Mouse (Mus musculus) neural tube, embryonic 14.5 days (tissue): Measurements from ENCODE around the gene 2700049A03Rik. TPM values are rescaled to one million over a fixed set of nuclear protein-coding genes. Genes with fewer than 3 reads are reported as not detected.

Source experiments
- ATAC-seq: fragments of 200-750 bp; cut with Nextera tagmentation; 2 replicates; pipeline ENCODE4 v1.8.0; 2017; ENCODE audit warnings: low read depth, mild to moderate bottlenecking, moderate TSS enrichment, moderate library complexity
- H3K27ac ChIP-seq: fragments of 300-500 bp; sonication (generic); 2 replicates; pipeline ENCODE4 v1.5.1; 2014; ENCODE audit warnings: low read depth, mild to moderate bottlenecking, control low read depth, low read length, moderate library complexity, mixed read lengths
- H3K27me3 ChIP-seq: fragments of 300-500 bp; sonication (generic); 2 replicates; pipeline ENCODE4 v1.6.1; 2014; ENCODE audit warnings: low read length; ENCODE audit not compliant: control insufficient read depth, insufficient read depth
- H3K36me3 ChIP-seq: fragments of 300-500 bp; sonication (generic); 2 replicates; pipeline ENCODE4 v1.6.1; 2014; ENCODE audit warnings: low read length, mixed read lengths; ENCODE audit not compliant: control insufficient read depth, insufficient read depth
- H3K4me1 ChIP-seq: fragments of 300-500 bp; sonication (generic); 2 replicates; pipeline ENCODE4 v1.6.1; 2014; ENCODE audit warnings: low read length; ENCODE audit not compliant: control insufficient read depth, insufficient read depth
- H3K4me2 ChIP-seq: fragments of 300-500 bp; sonication (generic); 2 replicates; pipeline ENCODE4 v1.6.1; 2014; ENCODE audit warnings: mild to moderate bottlenecking, low read depth, low read length, control low read depth
- H3K4me3 ChIP-seq: fragments of 300-500 bp; sonication (generic); 2 replicates; pipeline ENCODE4 v1.5.1; 2014; ENCODE audit warnings: low read depth, low read length, control low read depth, mixed read lengths
- H3K9ac ChIP-seq: fragments of 300-500 bp; sonication (generic); replicated peaks from 2 replicates; pipeline ENCODE4 v1.6.1; 2014; ENCODE audit warnings: low read depth, mild to moderate bottlenecking, control low read depth, low read length, mixed read lengths
- H3K9me3 ChIP-seq: fragments of 300-500 bp; sonication (generic); 2 replicates; pipeline ENCODE4 v1.6.1; 2016; ENCODE audit warnings: low read length; ENCODE audit not compliant: control insufficient read depth
- WGBS: fragments of 180-500 bp; shearing (Covaris S2); extraction: QIAGEN DNeasy Blood & Tissue Kit; methylation state at CpG from one replicate; pipeline ENCODE4 v1.1.7; 2014; 5-methylcytosine and 5-hydroxymethylcytosine counted together
- polyA plus RNA-seq: library from polyadenylated mRNA; unstranded; fragments of >200 nt; fragmentation: Nextera tagmentation; extraction: Ambion mirVana; gene quantifications from 2 replicates; pipeline ENCODE4 v1.2.1, GENCODE M21; 2014

The 2700049A03Rik gene
- polyA plus RNA-seq, 1 experiment from 2014 or later: 13.8 TPM

GRCm38 (mm10) chr12:71201753-71202152, 65.1 kb downstream of the 2700049A03Rik start:
- 79% methylated on average over 5 of the region's 5 CpGs for WGBS
- no peak for ATAC-seq
- H3K9me3 ChIP-seq: no peaks in the 10 kb centered on the region

GRCm38 (mm10) chr12:71204303-71204702, 67.7 kb downstream of the 2700049A03Rik start:
- no peak overlapping the region for H3K4me2 ChIP-seq
- H3K4me1 ChIP-seq: no peaks in the 10 kb centered on the region
- no peaks in the 10 kb centered on the region for H3K27me3 ChIP-seq
- H3K4me3 ChIP-seq: no peak overlapping the region
- H3K9ac ChIP-seq: no peak overlapping the region
- ATAC-seq: no peak
- H3K27ac ChIP-seq: no peak overlapping the region
- no peaks in the 10 kb centered on the region for H3K36me3 ChIP-seq
- H3K9me3 ChIP-seq: no peaks in the 10 kb centered on the region
- WGBS: 51% methylated on average over 3 of the region's 3 CpGs

More at GRCm38 (mm10) chr12:71201753-71202152, 65.1 kb downstream of the 2700049A03Rik start:
- no peaks in the 10 kb centered on the region for H3K27me3 ChIP-seq
- no peak overlapping the region for H3K27ac ChIP-seq
- no peak overlapping the region for H3K4me2 ChIP-seq
- H3K9ac ChIP-seq: no peak overlapping the region
- H3K4me3 ChIP-seq: no peak overlapping the region
- no peaks in the 10 kb centered on the region for H3K36me3 ChIP-seq
- H3K4me1 ChIP-seq: no peaks in the 10 kb centered on the region

GRCm38 (mm10) chr12:71217191-71217590, 80.5 kb downstream of the 2700049A03Rik start:
- no peak for ATAC-seq

GRCm38 (mm10) chr12:71217866-71218522, 81.3 kb downstream of the 2700049A03Rik start:
- WGBS: 61% methylated on average over 6 of the region's 6 CpGs
- Histone ChIP-seq H3K4me1 (no peaks in the 10 kb centered on the region), H3K27ac (no peak overlapping the region), H3K4me2 (no peak overlapping the region), H3K27me3 (no peaks in the 10 kb centered on the region), H3K36me3 (no peaks in the 10 kb centered on the region; the same call in 1 of the 2 replicates), H3K4me3 (no peak overlapping the region), H3K9ac (no peak overlapping the region), H3K9me3 (no peaks in the 10 kb centered on the region)
- ATAC-seq: peak; percentile 51; the same call in 1 of the 2 replicates

More at GRCm38 (mm10) chr12:71217191-71217590, 80.5 kb downstream of the 2700049A03Rik start:
- no peaks in the 10 kb centered on the region for H3K27me3 ChIP-seq
- H3K4me1 ChIP-seq: no peaks in the 10 kb centered on the region
- no peak overlapping the region for H3K9ac ChIP-seq
- WGBS: 76% methylated on average over 9 of the region's 9 CpGs
- H3K4me3 ChIP-seq: no peak overlapping the region
- no peak overlapping the region for H3K27ac ChIP-seq
- H3K9me3 ChIP-seq: no peaks in the 10 kb centered on the region
- no peaks in the 10 kb centered on the region; the same call in 1 of the 2 replicates for H3K36me3 ChIP-seq
- H3K4me2 ChIP-seq: no peak overlapping the region

- H3K9ac ChIP-seq: no peak overlapping the region
- H3K4me2 ChIP-seq: no peak overlapping the region
- no peaks in the 10 kb centered on the region for H3K4me1 ChIP-seq
- ATAC-seq: no peak
- H3K4me3 ChIP-seq: no peak overlapping the region
- no peaks in the 10 kb centered on the region for H3K27me3 ChIP-seq
- WGBS: 86% methylated on average over 6 of the region's 6 CpGs
- no peaks in the 10 kb centered on the region for H3K9me3 ChIP-seq
- H3K27ac ChIP-seq: no peak overlapping the region
- H3K36me3 ChIP-seq: no peaks in the 10 kb centered on the region
Measured at GRCm38 (mm10) chr12:71222761-71223160, 86.1 kb downstream of the 2700049A03Rik start.

- Histone ChIP-seq H3K9ac (no peak overlapping the region), H3K4me3 (no peak overlapping the region), H3K36me3 (no peaks in the 10 kb centered on the region), H3K27me3 (no peaks in the 10 kb centered on the region), H3K4me2 (no peak overlapping the region), H3K9me3 (no peaks in the 10 kb centered on the region), H3K27ac (no peak overlapping the region), H3K4me1 (no peaks in the 10 kb centered on the region)
- WGBS: 72% methylated on average over 4 of the region's 4 CpGs
- ATAC-seq: no peak
Measured at GRCm38 (mm10) chr12:71227769-71228168, 91.1 kb downstream of the 2700049A03Rik start.

GRCm38 (mm10) chr12:71228925-71229649, 92.4 kb downstream of the 2700049A03Rik start:
- no peak for ATAC-seq
- Histone ChIP-seq H3K9me3 (no peaks in the 10 kb centered on the region), H3K9ac (no peak overlapping the region), H3K27me3 (no peaks in the 10 kb centered on the region), H3K27ac (no peak overlapping the region), H3K36me3 (no peaks in the 10 kb centered on the region), H3K4me3 (no peak overlapping the region), H3K4me2 (no peak overlapping the region), H3K4me1 (no peaks in the 10 kb centered on the region)
- WGBS: 76% methylated on average over 10 of the region's 10 CpGs

- no peak for ATAC-seq
- H3K27ac ChIP-seq: no peak overlapping the region
- 91% methylated on average over 9 of the region's 9 CpGs for WGBS
Measured at GRCm38 (mm10) chr12:71231561-71231960, 94.9 kb downstream of the 2700049A03Rik start.

GRCm38 (mm10) chr12:71233426-71233825, 96.8 kb downstream of the 2700049A03Rik start:
- Histone ChIP-seq H3K27ac (no peak overlapping the region), H3K27me3 (no peaks in the 10 kb centered on the region), H3K4me1 (no peaks in the 10 kb centered on the region), H3K9ac (no peak overlapping the region), H3K4me3 (no peak overlapping the region), H3K9me3 (no peaks in the 10 kb centered on the region), H3K36me3 (no peaks in the 10 kb centered on the region), H3K4me2 (no peak overlapping the region)
- ATAC-seq: no peak
- 84% methylated on average over 5 of the region's 5 CpGs for WGBS

More at GRCm38 (mm10) chr12:71231561-71231960, 94.9 kb downstream of the 2700049A03Rik start:
- Histone ChIP-seq H3K4me3 (no peak overlapping the region), H3K4me1 (no peaks in the 10 kb centered on the region), H3K36me3 (no peaks in the 10 kb centered on the region), H3K27me3 (no peaks in the 10 kb centered on the region), H3K9ac (no peak overlapping the region), H3K9me3 (no peaks in the 10 kb centered on the region), H3K4me2 (no peak overlapping the region)
